Mouse (Mus musculus) heart, postnatal 10 days (tissue): ENCODE results near the gene Jazf1. TPM values are rescaled to one million over a fixed set of nuclear protein-coding genes. Genes with fewer than 3 reads are reported as not detected.

Experiments used
- DNase-seq, 2 experiments: peaks; one replicate each; pipeline ENCODE4 v3.0.0; 2021
- intact Hi-C: fragments of 180-260 bp; cut with DNase I; formaldehyde crosslinking; loops from one replicate; pipeline ENCODE4 v1.15.1; 2025
- total RNA-seq, 2 experiments: library from RNA; stranded (reverse); gene quantifications; 2 replicates each; pipeline ENCODE4 v1.2.3; 2021

Jazf1 gene
- total RNA-seq, 2 experiments from 2014 or later: 9.8 to 10.0 TPM

GRCm38 (mm10) chr6:52920719-52921118 lies 147.7 kb downstream of the Jazf1 start:
- intact Hi-C loops: no loop called here
- DNase-seq: no peak

- intact Hi-C loops: loop anchor here (1.0 to 5.0 kb wide), 3 partner anchors 76 to 662 kb away; no protein-coding TSS in a partner anchor
- DNase-seq: no peak
Measured at GRCm38 (mm10) chr6:52919442-52919841, 149.0 kb downstream of the Jazf1 start.

GRCm38 (mm10) chr6:52918980-52919379 lies 149.5 kb downstream of the Jazf1 start:
- peak; percentile 82 to 86 for DNase-seq
- intact Hi-C loops: loop anchor here (1.0 to 5.0 kb wide), 3 partner anchors 76 to 662 kb away; no protein-coding TSS in a partner anchor

- intact Hi-C loops: loop anchor here (2.0 to 5.0 kb wide), 2 partner anchors 193 to 255 kb away; no protein-coding TSS in a partner anchor
- no peak for DNase-seq
Measured at GRCm38 (mm10) chr6:52917471-52917870, 151.0 kb downstream of the Jazf1 start.

GRCm38 (mm10) chr6:52916836-52917376 lies 151.5 kb downstream of the Jazf1 start:
- intact Hi-C loops: loop anchor here (2.0 to 5.0 kb wide), 2 partner anchors 192 to 255 kb away; no protein-coding TSS in a partner anchor
- no peak for DNase-seq

- no peak for DNase-seq
- intact Hi-C loops: loop anchor here (5.0 kb wide), 1 partner anchor 253 kb away; no protein-coding TSS in a partner anchor
Measured at GRCm38 (mm10) chr6:52914921-52915320, 153.5 kb downstream of the Jazf1 start.

- intact Hi-C loops: no loop called here
- no peak for DNase-seq
Measured at GRCm38 (mm10) chr6:52912143-52912918, 156.1 kb downstream of the Jazf1 start.

- peak in 1 of 2 experiments; percentile 18 for DNase-seq
- intact Hi-C loops: no loop called here
Measured at GRCm38 (mm10) chr6:52906801-52907200, 161.6 kb downstream of the Jazf1 start.

- DNase-seq: no peak
- intact Hi-C loops: no loop called here
Measured at GRCm38 (mm10) chr6:52905100-52905499, 163.3 kb downstream of the Jazf1 start.

- DNase-seq: no peak
- intact Hi-C loops: no loop called here
Measured at GRCm38 (mm10) chr6:52903226-52903960, 165.0 kb downstream of the Jazf1 start.

- no peak for DNase-seq
- intact Hi-C loops: no loop called here
Measured at GRCm38 (mm10) chr6:52899574-52900245, 168.7 kb downstream of the Jazf1 start.

GRCm38 (mm10) chr6:52895075-52895474 lies 173.4 kb downstream of the Jazf1 start:
- no peak for DNase-seq
- intact Hi-C loops: no loop called here

- intact Hi-C loops: no loop called here
- no peak for DNase-seq
Measured at GRCm38 (mm10) chr6:52894501-52894823, 174.0 kb downstream of the Jazf1 start.

GRCm38 (mm10) chr6:52893811-52894500 lies 174.5 kb downstream of the Jazf1 start:
- no peak for DNase-seq
- intact Hi-C loops: no loop called here

- intact Hi-C loops: no loop called here
- no peak for DNase-seq
Measured at GRCm38 (mm10) chr6:52892978-52893377, 175.5 kb downstream of the Jazf1 start.

- no peak for DNase-seq
- intact Hi-C loops: no loop called here
Measured at GRCm38 (mm10) chr6:52887541-52888203, 180.8 kb downstream of the Jazf1 start.

- DNase-seq: no peak
- intact Hi-C loops: no loop called here
Measured at GRCm38 (mm10) chr6:52883773-52884172, 184.7 kb downstream of the Jazf1 start.

- intact Hi-C loops: no loop called here
- no peak for DNase-seq
Measured at GRCm38 (mm10) chr6:52877176-52877575, 191.3 kb downstream of the Jazf1 start.

GRCm38 (mm10) chr6:52871306-52871705 lies 197.1 kb downstream of the Jazf1 start:
- intact Hi-C loops: no loop called here
- DNase-seq: no peak

GRCm38 (mm10) chr6:52869252-52869651 lies 199.2 kb downstream of the Jazf1 start:
- intact Hi-C loops: no loop called here
- peak; percentile 36 to 43 for DNase-seq
